15 mouse cellular contexts compared by ENCODE assay signal in genomic region chr1:23538419-23538818, GRCm38 (mm10).
"Had no signal": no experiment of that assay in that cellular context is flagged by ENCODE, and none has a peak within 500 bp of the region (broad histone marks: within the 10 kb centered on the region; RNA-seq: fewer than 3 reads in every experiment).

No protein-coding gene starts in this region.

- H3K27ac ChIP-seq: limb, embryonic 12.5 days; limb, embryonic 15.5 days; liver, embryonic 14.5 days; macrophage had no signal

- H3K4me1 ChIP-seq: limb, embryonic 12.5 days; limb, embryonic 15.5 days had no signal

- H3K9ac ChIP-seq: limb, embryonic 12.5 days; limb, embryonic 15.5 days; liver, embryonic 14.5 days; liver, postnatal 0 days; lung, embryonic 14.5 days had no signal

- H3K4me3 ChIP-seq: limb, embryonic 12.5 days; limb, embryonic 15.5 days had no signal

- H3K27me3 ChIP-seq: limb, embryonic 12.5 days; limb, embryonic 15.5 days had no signal

- DNase-seq: kidney, adult 18-20 months; kidney, adult 9 months; kidney, postnatal 14 days; kidney, postnatal 4 days; left cerebral cortex, postnatal 4 days; liver, postnatal 0 days; lung, embryonic 14.5 days; thymus, adult 18-20 months; thymus, postnatal 36 days had no signal

- ATAC-seq: liver, postnatal 0 days; lung, postnatal 0 days had no signal

- H3K36me3 ChIP-seq: limb, embryonic 12.5 days; limb, embryonic 15.5 days had no signal

- H3K9me3 ChIP-seq: limb, embryonic 12.5 days; limb, embryonic 15.5 days had no signal

- H3K4me2 ChIP-seq: limb, embryonic 12.5 days; limb, embryonic 15.5 days; liver, embryonic 11.5 days; lung, embryonic 14.5 days had no signal
